9 mouse cellular contexts compared by ENCODE assay signal in the genomic region with DNA sequence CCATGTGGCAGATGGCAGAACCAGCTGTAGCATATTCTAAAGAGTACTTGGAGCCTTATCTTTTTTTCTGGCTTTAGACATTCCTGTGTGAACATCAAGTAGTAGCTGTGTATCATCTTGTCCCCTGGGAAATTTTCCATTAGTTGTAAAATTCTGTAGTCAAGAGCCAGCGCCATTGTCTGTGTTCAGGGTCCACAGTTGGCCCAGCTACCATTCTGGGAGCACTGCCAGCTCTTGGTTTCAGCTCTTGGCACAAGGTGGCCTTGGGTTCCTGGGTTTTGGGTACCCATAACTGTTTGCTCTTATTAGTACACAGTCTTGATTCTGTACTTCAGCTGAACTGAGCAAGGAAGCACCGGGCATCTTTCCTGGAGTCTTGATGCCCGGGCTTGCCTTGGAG.
A peak's percentile ranks its signal among the peaks of the same experiment; 100 is the strongest.
DNase-seq lines count a peak whose midpoint lies in the region.
"Had no signal": no experiment of that assay in that cellular context is flagged by ENCODE, and none has a peak within 500 bp of the region (broad histone marks: within the 10 kb centered on the region; RNA-seq: fewer than 3 reads in every experiment).

No protein-coding gene starts in this region.

- peak; percentile 59 for DNase-seq in adrenal gland, adult 2 months
- DNase-seq in adrenal gland, postnatal 4 days (ENCODE audit: low spot score in 2 of 2): no peak
- DNase-seq in left cerebral cortex, adult 11 months (ENCODE audit: low spot score): peak; percentile 14
- DNase-seq in left cerebral cortex, adult 18-20 months (ENCODE audit: low spot score in 2 of 2): no peak
- peak; percentile 58 for DNase-seq in cerebellum, adult 11-12 months
- peak; percentile 40 to 48 for DNase-seq in left cerebral cortex, postnatal 14 days (ENCODE audit: low spot score in 2 of 2)
- DNase-seq in thymus, postnatal 36 days: no peak
- no peak for DNase-seq in testis, postnatal 10 days (ENCODE audit: low spot score)
- DNase-seq: heart, adult 18-20 months had no signal

- intact Hi-C loops in left cerebral cortex, postnatal 14 days (cut with DNase I): loop anchor here (10.0 kb wide), 1 partner anchor 420 kb away; no protein-coding TSS in a partner anchor

Comparison
In these comparisons a context has a peak if more than half of its experiments do, and no peak if none do; other contexts are left out.
1. DNase-seq: peak in adrenal gland, adult 2 months (single experiment), left cerebral cortex, adult 11 months (single experiment), cerebellum, adult 11-12 months (single experiment) and left cerebral cortex, postnatal 14 days (2 of 2); none in adrenal gland, postnatal 4 days (0 of 2), left cerebral cortex, adult 18-20 months (0 of 2), thymus, postnatal 36 days (0 of 2) and testis, postnatal 10 days (single experiment).